Mouse (Mus musculus) CH12.LX (cell line): Measurements from ENCODE around the gene Hils1. TPM values are rescaled to one million over a fixed set of nuclear protein-coding genes. Genes with fewer than 3 reads are reported as not detected.

Experiments
- DNase-seq: peaks from one replicate; pipeline ENCODE4 v3.0.0-alpha.2; 2013; ENCODE audit errors: extremely low read depth
- H3K27ac ChIP-seq: 2 replicates; pipeline ENCODE4 v1.5.1; 2012; ENCODE audit warnings: low read depth, mild to moderate bottlenecking, control low read depth, moderate library complexity; ENCODE audit not compliant: insufficient read depth
- H3K27me3 ChIP-seq: replicated peaks from 2 replicates; pipeline ENCODE3; 2012; ENCODE audit warnings: inconsistent platforms
- H3K36me3 ChIP-seq, 2 experiments: replicated peaks in 1 of 2; 2 replicates each; pipeline versions ENCODE3 to v1.6.1; 2012; ENCODE audit warnings: inconsistent platforms in 1 of 2, low read length in 1 of 2, mild to moderate bottlenecking in 1 of 2, mixed read lengths in 1 of 2, moderate library complexity in 1 of 2; ENCODE audit not compliant: control insufficient read depth in 1 of 2, insufficient read depth in 1 of 2
- H3K4me1 ChIP-seq, 2 experiments: 2 replicates each; pipeline ENCODE4 v1.6.1; 2012; ENCODE audit warnings: inconsistent platforms in 1 of 2, moderate library complexity in 1 of 2; ENCODE audit not compliant: insufficient read depth in 2 of 2, control insufficient read depth in 1 of 2
- H3K4me2 ChIP-seq: 2 replicates; pipeline ENCODE4 v1.6.1; 2012; ENCODE audit warnings: low read depth, mild to moderate bottlenecking, control low read depth; ENCODE audit not compliant: poor library complexity, insufficient read depth, severe bottlenecking
- H3K4me3 ChIP-seq, 3 experiments: fragments of 150-350 bp in 1 of 3; sonication (generic) in 1 of 3; replicated peaks in 1 of 3; 2 replicates each; pipeline versions ENCODE3 to v1.5.1; 2011 to 2012; ENCODE audit warnings: low read depth in 2 of 3, low read length in 2 of 3, mild to moderate bottlenecking in 2 of 3, moderate library complexity in 2 of 3, control low read depth in 1 of 3, improper control_type of control experiment in 1 of 3, inconsistent platforms in 1 of 3, mixed read lengths in 1 of 3; ENCODE audit not compliant: poor library complexity in 1 of 3
- H3K79me2 ChIP-seq: replicated peaks from 2 replicates; pipeline ENCODE4 v1.6.1; 2012; ENCODE audit warnings: mild to moderate bottlenecking, moderate library complexity; ENCODE audit not compliant: control insufficient read depth, poor library complexity, insufficient read depth, severe bottlenecking; ENCODE audit errors: extremely low read depth
- H3K9ac ChIP-seq: 2 replicates; pipeline ENCODE4 v1.6.1; 2012; ENCODE audit warnings: low read depth, mild to moderate bottlenecking, control low read depth, moderate library complexity; ENCODE audit not compliant: insufficient read depth
- H3K9me3 ChIP-seq: replicated peaks from 2 replicates; pipeline ENCODE3; 2012; ENCODE audit warnings: low read length, inconsistent platforms, mixed read lengths
- BHLHE40 ChIP-seq: IDR thresholded peaks from 2 replicates; pipeline ENCODE4 v1.6.1; 2011; ENCODE audit warnings: mild to moderate bottlenecking, low read depth, low read length, improper control_type of control experiment
- CHD2 ChIP-seq: IDR thresholded peaks from 2 replicates; pipeline ENCODE4 v1.6.1; 2011; ENCODE audit warnings: low read length, improper control_type of control experiment
- CTCF ChIP-seq, 2 experiments: IDR thresholded peaks in 1 of 2; conservative IDR thresholded peaks in 1 of 2; 2 replicates each; pipeline ENCODE4 v1.5.1; 2011 to 2012; ENCODE audit warnings: low read depth in 2 of 2, low read length in 2 of 2, improper control_type of control experiment in 1 of 2, inconsistent platforms in 1 of 2, mild to moderate bottlenecking in 1 of 2, moderate library complexity in 1 of 2
- E2F4 ChIP-seq: IDR thresholded peaks from 2 replicates; pipeline ENCODE4 v1.6.1; 2011; ENCODE audit warnings: low read depth, low read length, improper control_type of control experiment; ENCODE audit not compliant: insufficient replicate concordance
- ELF1 ChIP-seq: IDR thresholded peaks from 2 replicates; pipeline ENCODE4 v1.6.1; 2014; ENCODE audit warnings: low read depth, mild to moderate bottlenecking, inconsistent platforms, low read length, improper control_type of control experiment
- EP300 ChIP-seq: IDR thresholded peaks from 2 replicates; pipeline ENCODE4 v1.6.1; 2011; ENCODE audit warnings: low read length, improper control_type of control experiment
- ETS1 ChIP-seq: conservative IDR thresholded peaks from 2 replicates; pipeline ENCODE4 v1.6.1; 2012; ENCODE audit warnings: low read depth, mild to moderate bottlenecking, inconsistent platforms, low read length, improper control_type of control experiment, moderate library complexity
- GABPA ChIP-seq: IDR thresholded peaks from 2 replicates; pipeline ENCODE4 v1.6.1; 2012; ENCODE audit warnings: low read depth, low read length, improper control_type of control experiment, inconsistent platforms; ENCODE audit not compliant: insufficient replicate concordance
- HCFC1 ChIP-seq: IDR thresholded peaks from 2 replicates; pipeline ENCODE4 v1.6.1; 2012; ENCODE audit warnings: low read depth, mild to moderate bottlenecking, inconsistent platforms, low read length, improper control_type of control experiment
- JUND ChIP-seq: conservative IDR thresholded peaks from 2 replicates; pipeline ENCODE4 v1.6.1; 2011; ENCODE audit warnings: low read depth, low read length, improper control_type of control experiment
- MAFK ChIP-seq: IDR thresholded peaks from 2 replicates; pipeline ENCODE4 v1.6.1; 2011; ENCODE audit warnings: low read length, improper control_type of control experiment; ENCODE audit not compliant: insufficient replicate concordance
- MAZ ChIP-seq: IDR thresholded peaks from 2 replicates; pipeline ENCODE4 v1.6.1; 2012; ENCODE audit warnings: low read depth, mild to moderate bottlenecking, inconsistent platforms, low read length, improper control_type of control experiment, moderate library complexity
- MXI1 ChIP-seq: IDR thresholded peaks from 2 replicates; pipeline ENCODE4 v1.6.1; 2011; ENCODE audit warnings: mild to moderate bottlenecking, low read depth, low read length, improper control_type of control experiment
- MYC ChIP-seq: IDR thresholded peaks from 2 replicates; pipeline ENCODE4 v1.6.1; 2011; ENCODE audit warnings: low read depth, mild to moderate bottlenecking, improper control_type of control experiment, low read length
- NRF1 ChIP-seq: IDR thresholded peaks from 2 replicates; pipeline ENCODE4 v1.6.1; 2014; ENCODE audit warnings: low read depth, mild to moderate bottlenecking, inconsistent platforms, low read length, improper control_type of control experiment, moderate library complexity
- PAX5 ChIP-seq: IDR thresholded peaks from 2 replicates; pipeline ENCODE4 v1.6.1; 2012; ENCODE audit warnings: low read length, inconsistent platforms, mixed read lengths
- POLR2A ChIP-seq: IDR thresholded peaks from 2 replicates; pipeline ENCODE4 v1.6.1; 2011; ENCODE audit warnings: low read depth, mild to moderate bottlenecking, improper control_type of control experiment, low read length
- SIN3A ChIP-seq: IDR thresholded peaks from 2 replicates; pipeline ENCODE4 v1.6.1; 2012; ENCODE audit warnings: low read length, improper control_type of control experiment, inconsistent platforms
- TBP ChIP-seq: conservative IDR thresholded peaks from 2 replicates; pipeline ENCODE4 v1.6.1; 2011; ENCODE audit warnings: low read depth, low read length, improper control_type of control experiment
- TCF12 ChIP-seq: IDR thresholded peaks from 2 replicates; pipeline ENCODE4 v1.6.1; 2014; ENCODE audit warnings: low read depth, mild to moderate bottlenecking, inconsistent platforms, low read length, improper control_type of control experiment
- ZC3H11A ChIP-seq: IDR thresholded peaks from 2 replicates; pipeline ENCODE4 v1.6.1; 2012; ENCODE audit warnings: low read depth, mild to moderate bottlenecking, inconsistent platforms, low read length, improper control_type of control experiment
- dilution Hi-C: fragments of 300-500 bp; cut with MboI; formaldehyde crosslinking; loops from 2 replicates; pipeline ENCODE4 v1.14.3; 2020; ENCODE audit warnings: low sequenced_read_pairs; ENCODE audit not compliant: extremely low pct_unique_long_range_greater_than_20kb, extremely low pct_ligation_motif_present
- in situ Hi-C: fragments of 300-500 bp; cut with MboI; formaldehyde crosslinking; loops from 3 replicates; pipeline ENCODE4 v1.14.3; 2019; ENCODE audit warnings: low sequenced_read_pairs, low pct_ligation_motif_present, low pct_unique_long_range_greater_than_20kb, mixed read lengths
- polyA plus RNA-seq: library from polyadenylated mRNA; unstranded; fragments of >175 nt; gene quantifications from 2 replicates; pipeline ENCODE4 v1.2.1, GENCODE M21; 2012; ENCODE audit warnings: low read depth; ENCODE audit not compliant: insufficient read length
- total RNA-seq, 2 experiments: library from RNA; depleted of rRNA; stranded (reverse); fragments of 300-350 nt in 1 of 2; fragments of >200 nt in 1 of 2; gene quantifications; 2 replicates each; pipeline ENCODE4 v1.2.3; 2012 to 2014

Hils1 gene
- total and polyA plus RNA-seq, 3 experiments: not detected

GRCm38 (mm10) chr11:94945236-94945635 lies 22.2 kb upstream of the Hils1 start:
- Histone ChIP-seq H3K4me1 (peaks cover 11 to 14% of the 10 kb centered on the region in 2 experiments), H3K4me2 (no peak overlapping the region), H3K79me2 (no peaks in the 10 kb centered on the region), H3K27ac (no peak overlapping the region), H3K36me3 (no peaks in the 10 kb centered on the region), H3K4me3 (no peak overlapping the region), H3K9ac (no peak overlapping the region), H3K9me3 (no peaks in the 10 kb centered on the region), H3K27me3 (peaks cover 99% of the 10 kb centered on the region)
- no peak for TF ChIP-seq TBP
- no peak for TF ChIP-seq JUND
- no peak for TF ChIP-seq MAZ
- TF ChIP-seq EP300: no peak
- no peak for TF ChIP-seq PAX5
- TF ChIP-seq ZC3H11A: no peak
- TF ChIP-seq SIN3A: no peak
- no peak for TF ChIP-seq MAFK
- TF ChIP-seq POLR2A: no peak
- no peak for TF ChIP-seq CTCF (conservative IDR thresholded peaks at IDR 0.05 in 1 of 2, IDR thresholded peaks at IDR 0.05 in 1 of 2; ENCODE audit: low read depth in 2 of 2, low read length in 2 of 2)
- no peak for TF ChIP-seq CHD2
- TF ChIP-seq TCF12: no peak
- TF ChIP-seq NRF1: no peak
- TF ChIP-seq HCFC1: no peak
- TF ChIP-seq ELF1: no peak
- TF ChIP-seq MYC: no peak
- TF ChIP-seq ETS1: no peak
- TF ChIP-seq E2F4: no peak
- TF ChIP-seq BHLHE40: no peak
- DNase-seq: no peak
- in situ Hi-C loops (no loop called here), dilution Hi-C loops (no loop called here)

- Histone ChIP-seq H3K4me3 (no peak overlapping the region), H3K4me1 (no peaks in the 10 kb centered on the region), H3K36me3 (no peaks in the 10 kb centered on the region), H3K9ac (no peak overlapping the region), H3K27me3 (peaks cover 91% of the 10 kb centered on the region), H3K4me2 (no peak overlapping the region), H3K27ac (no peak overlapping the region), H3K9me3 (no peaks in the 10 kb centered on the region), H3K79me2 (no peaks in the 10 kb centered on the region)
- in situ Hi-C loops (no loop called here), dilution Hi-C loops (no loop called here)
- TF ChIP-seq ZC3H11A: no peak
- TF ChIP-seq BHLHE40: no peak
- TF ChIP-seq MAZ: no peak
- no peak for TF ChIP-seq MAFK
- TF ChIP-seq NRF1: no peak
- TF ChIP-seq MXI1: no peak
- no peak for TF ChIP-seq EP300
- TF ChIP-seq JUND: no peak
- no peak for TF ChIP-seq GABPA
- TF ChIP-seq ELF1: no peak
- DNase-seq: no peak
Observed at GRCm38 (mm10) chr11:94952169-94952568, 15.2 kb upstream of the Hils1 start.
